Mouse (Mus musculus): ENCODE results near the gene Atf7ip. TPM values are rescaled to one million over a fixed set of nuclear protein-coding genes. Genes with fewer than 3 reads are reported as not detected.

Gene Atf7ip
- total RNA-seq, 2 experiments from 2014 or later: 50.3 to 121 TPM

DNA sequence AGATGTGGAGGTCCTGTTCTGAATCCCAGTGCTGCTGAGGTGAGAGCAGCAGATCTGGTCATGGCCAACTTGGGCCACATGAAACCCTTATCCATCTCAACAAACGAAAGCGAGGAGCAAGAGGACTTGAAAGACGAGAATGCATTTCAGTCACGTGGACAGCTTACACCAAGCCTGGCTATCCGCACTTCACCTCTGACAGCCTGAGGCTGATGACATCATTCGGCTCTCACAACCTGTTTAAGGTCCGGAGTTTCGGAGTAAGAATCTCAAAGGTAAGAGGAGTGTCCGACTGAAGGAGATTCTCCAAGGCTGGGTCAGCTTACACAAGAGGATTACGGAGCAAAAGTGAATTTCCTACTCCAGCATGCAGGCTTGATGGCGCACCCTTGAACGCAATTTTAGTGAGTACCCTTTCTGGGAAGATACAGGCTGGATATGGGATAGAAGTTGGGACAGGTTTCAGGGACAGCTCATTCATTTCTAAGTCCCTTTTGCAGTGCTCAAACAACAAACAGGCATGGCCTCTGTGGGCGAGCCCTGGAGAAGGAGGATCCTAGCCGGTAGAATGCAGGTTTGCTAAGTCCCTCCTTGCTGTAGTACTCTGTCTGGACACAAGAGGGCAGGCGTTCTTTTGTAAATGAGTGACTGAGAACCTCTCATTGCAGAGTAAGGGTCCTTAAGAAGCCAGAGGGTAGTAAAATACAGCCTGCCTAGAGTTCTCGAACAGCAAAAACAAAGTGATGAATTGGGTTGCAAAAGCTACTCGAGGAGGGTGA, 114.6 kb downstream of the Atf7ip start:
- ATAC-seq (replicated peaks; ENCODE audit: low FRiP score, low TSS enrichment, poor library complexity, severe bottlenecking): peak; percentile 92

DNA sequence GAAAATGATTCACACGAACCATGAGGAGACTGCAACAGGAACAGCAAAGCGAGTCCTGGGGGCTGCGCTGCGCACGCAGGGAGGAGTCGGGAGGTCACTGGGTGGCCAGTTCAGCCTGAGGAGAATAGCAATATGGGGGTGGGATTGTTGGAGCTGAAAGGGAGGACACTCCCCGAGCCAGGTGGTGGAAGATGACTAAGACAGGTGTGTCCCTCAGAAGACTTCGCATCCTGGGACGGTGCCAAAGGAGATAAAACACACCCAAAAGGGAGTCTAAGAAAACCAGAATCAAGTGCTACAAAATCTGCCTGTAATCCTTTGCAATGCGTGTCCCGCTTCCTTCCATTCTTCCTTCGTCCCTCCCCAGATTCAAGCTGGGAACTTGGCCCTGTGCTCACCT, 119.5 kb downstream of the Atf7ip start:
- ATAC-seq (replicated peaks; ENCODE audit: low FRiP score, low TSS enrichment, poor library complexity, severe bottlenecking): no peak

DNA sequence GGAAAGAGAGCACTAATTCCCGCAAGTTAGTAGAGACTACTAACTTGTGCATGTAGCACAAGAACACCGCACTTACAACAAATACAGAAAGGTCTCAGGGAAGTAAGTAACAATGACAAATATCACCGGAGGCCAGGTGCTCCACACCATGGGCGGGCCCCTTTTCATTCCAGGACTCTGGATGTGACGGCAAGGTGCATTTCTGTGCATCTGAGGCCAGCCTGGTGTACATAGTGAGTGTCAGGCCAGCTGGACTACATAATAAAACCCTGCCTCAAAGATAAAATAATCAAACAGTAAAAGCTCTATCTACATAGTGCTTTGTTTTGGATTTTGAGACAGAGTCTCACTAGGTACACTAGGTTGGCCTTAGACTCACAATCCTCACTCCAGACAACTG, 123.7 kb downstream of the Atf7ip start:
- no peak for ATAC-seq (replicated peaks; ENCODE audit: low FRiP score, low TSS enrichment, poor library complexity, severe bottlenecking)

DNA sequence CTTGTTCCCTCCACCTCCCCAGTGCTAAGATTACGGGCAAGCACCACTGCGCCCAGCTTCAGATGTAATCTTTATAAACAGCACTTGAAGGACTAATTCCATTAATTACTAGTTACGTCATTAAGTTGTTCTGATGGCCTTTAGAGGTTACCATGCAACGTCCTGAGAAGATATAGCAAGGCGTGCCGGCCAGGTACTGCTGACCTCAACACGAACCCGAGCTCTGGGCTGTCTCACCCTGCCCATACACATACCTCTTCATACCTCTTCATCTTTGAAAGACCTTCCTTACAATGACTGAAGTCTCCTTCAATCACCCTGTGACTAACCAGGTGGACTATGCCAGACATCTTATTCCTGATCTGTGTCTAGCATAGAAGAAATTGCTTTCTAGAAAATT, 125.6 kb downstream of the Atf7ip start:
- ATAC-seq (replicated peaks; ENCODE audit: low FRiP score, low TSS enrichment, poor library complexity, severe bottlenecking): no peak

DNA sequence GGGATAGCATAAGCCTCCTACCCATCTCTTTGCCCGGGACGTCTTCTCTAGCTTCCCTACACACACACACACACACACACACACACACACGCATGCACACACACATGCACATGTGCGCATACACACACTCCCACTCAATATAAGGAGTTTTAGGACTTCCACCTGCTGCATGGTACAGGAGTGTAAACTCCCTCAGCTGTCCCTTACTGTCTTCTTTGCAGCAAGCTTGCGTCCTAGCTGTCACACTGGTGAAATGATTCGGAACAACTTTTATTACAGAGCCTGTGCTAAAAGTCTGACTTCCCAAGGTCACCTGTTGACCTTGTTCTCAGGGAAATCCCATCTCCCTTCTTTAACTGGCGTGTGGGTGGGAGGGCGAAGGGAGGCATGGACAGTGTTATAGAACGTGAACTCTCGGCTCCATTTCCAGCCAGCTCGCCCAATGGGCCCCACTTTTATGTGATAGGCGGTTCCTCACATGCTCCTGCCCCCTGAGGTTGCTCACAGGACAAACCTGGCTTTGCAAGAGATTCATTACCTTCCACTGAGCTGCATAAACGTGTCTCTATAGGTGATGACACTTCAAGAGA, 126.1 kb downstream of the Atf7ip start:
- ATAC-seq (replicated peaks; ENCODE audit: low FRiP score, low TSS enrichment, poor library complexity, severe bottlenecking): no peak

DNA sequence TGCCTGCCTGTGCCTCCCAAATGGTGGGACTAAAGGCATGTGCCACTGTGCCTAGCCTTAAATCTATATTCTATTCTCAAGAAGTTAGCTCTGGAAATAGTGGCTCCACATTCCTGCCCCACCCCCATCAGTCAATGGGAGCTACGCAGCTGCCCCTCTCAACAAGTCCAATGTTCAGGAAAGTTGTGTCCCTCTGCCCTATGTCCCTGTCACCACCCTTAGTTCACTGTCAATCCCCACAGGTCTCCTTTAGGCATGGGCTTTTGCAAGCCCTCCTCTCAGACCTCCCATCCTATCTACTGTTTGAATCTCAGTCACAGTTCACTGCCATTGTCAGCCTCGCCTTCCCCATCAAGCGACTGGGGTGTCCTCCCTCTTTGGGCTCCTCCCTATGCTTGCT, 127.2 kb downstream of the Atf7ip start:
- no peak for ATAC-seq (replicated peaks; ENCODE audit: low FRiP score, low TSS enrichment, poor library complexity, severe bottlenecking)

DNA sequence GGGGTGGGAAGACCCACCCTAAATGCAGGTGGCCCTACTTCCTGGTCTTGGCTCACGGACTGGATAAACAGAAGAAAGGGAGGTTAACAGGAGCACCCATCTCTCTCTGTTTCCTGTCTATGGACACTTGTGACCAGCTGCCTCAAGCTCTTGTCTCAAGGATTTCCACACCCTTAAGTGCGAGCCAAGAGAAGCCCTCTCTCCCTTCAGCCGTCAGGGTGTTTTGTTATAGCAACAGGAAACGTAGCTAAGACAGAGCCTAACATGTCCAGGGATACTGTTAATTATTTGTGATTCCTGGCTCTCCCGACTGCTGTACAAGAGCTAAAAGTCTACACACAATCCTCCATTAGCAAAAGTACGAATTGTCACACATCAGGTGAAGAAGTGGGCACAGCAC, 127.8 kb downstream of the Atf7ip start:
- ATAC-seq (replicated peaks; ENCODE audit: low FRiP score, low TSS enrichment, poor library complexity, severe bottlenecking): no peak

DNA sequence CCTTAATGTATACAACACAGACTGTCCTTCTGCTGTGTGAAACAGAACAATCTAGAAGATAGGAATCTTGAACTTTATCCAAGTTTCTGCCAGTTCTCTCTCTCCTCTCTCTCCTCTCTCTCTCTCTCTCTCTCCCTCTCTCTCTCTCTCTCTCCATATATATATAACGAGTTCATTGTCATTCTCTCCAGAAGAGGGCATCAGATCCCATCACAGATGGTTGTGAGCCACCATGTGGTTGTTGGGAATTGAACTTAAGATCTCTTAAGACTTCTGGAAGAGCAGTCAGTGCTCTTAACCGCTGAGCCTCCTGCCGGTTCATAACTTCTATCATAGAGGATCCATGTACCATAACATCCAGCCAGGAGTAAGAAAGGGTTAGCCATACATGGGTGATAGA, 129.0 kb downstream of the Atf7ip start:
- ATAC-seq (replicated peaks; ENCODE audit: low FRiP score, low TSS enrichment, poor library complexity, severe bottlenecking): no peak

DNA sequence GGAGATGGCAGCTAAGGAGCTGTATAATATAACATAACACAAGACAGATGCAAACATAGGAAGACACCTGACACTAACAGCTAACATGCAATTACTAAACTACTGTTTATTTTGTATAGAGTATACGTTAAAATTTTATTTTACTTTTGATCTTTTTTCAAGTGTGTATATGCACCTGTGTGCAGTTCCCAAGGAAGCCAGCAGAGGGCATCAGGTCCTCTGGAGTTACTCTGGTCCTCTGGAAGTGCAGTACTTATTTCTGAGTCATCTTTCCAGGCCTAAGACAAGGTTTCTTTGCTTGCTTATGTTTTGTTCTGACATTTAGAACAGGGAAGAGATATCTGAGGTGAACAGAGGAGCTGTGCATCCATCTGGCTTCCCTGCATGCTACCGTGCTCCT, 138.2 kb downstream of the Atf7ip start:
- no peak for ATAC-seq (replicated peaks; ENCODE audit: low FRiP score, low TSS enrichment, poor library complexity, severe bottlenecking)

DNA sequence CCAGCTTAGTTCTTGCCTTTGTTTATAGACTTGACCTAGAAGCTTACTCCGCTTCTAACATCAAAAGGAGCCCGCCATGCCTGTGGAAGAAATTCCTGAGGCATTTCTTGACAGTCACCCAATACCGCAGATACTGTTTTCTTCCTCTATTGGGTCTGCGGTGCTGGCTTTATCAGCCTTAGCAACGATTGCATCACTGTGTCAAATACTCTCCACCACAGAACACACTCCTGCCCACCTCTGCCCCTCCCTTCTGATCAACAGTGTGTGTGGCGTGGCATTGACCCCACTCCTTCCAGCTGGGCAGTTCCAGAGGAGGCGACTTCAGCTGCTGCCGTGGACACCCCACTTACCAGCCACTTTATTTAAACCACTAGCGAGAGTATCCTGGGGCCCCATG, 139.8 kb downstream of the Atf7ip start:
- no peak for ATAC-seq (replicated peaks; ENCODE audit: low FRiP score, low TSS enrichment, poor library complexity, severe bottlenecking)

DNA sequence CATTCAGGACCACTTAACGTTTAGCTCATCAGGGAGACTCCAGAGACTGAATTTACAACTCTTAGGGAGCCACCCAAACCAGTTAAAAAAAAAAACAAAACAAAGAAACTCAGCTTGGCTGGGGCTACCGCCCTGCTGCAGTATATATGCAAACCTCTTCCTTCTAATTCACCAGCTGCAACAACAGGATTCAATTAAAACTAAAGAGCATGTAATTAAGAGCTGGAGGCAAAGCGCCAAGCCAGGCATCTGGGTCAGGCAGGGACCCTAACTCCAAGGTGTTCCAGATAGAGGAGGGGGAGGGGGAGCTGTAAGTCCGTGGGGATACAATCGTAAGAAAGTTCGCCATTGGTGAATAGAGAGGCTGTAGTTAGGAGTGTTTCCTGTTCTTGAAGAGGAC, 140.2 kb downstream of the Atf7ip start:
- no peak for ATAC-seq (replicated peaks; ENCODE audit: low FRiP score, low TSS enrichment, poor library complexity, severe bottlenecking)

DNA sequence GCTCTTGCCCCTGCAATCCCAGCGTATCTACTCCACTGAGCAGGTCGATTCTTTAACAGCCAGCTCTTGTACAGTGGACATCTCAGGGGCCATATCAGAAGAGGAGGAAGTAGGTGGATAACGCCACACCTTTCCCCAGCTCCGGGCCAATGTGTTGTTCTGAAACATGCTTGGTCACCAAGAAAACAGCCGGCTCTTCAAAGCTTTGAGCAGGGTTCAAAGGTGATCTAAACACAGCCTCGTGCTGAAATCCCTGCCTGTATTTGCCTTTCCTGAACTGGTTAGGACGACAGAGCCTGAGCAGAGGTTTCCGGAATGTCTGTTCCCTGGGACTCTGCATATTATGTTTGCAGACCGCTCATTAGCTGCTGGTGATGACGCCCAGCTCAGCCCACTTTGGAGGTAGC, 141.5 kb downstream of the Atf7ip start:
- ATAC-seq (replicated peaks; ENCODE audit: low FRiP score, low TSS enrichment, poor library complexity, severe bottlenecking): no peak

DNA sequence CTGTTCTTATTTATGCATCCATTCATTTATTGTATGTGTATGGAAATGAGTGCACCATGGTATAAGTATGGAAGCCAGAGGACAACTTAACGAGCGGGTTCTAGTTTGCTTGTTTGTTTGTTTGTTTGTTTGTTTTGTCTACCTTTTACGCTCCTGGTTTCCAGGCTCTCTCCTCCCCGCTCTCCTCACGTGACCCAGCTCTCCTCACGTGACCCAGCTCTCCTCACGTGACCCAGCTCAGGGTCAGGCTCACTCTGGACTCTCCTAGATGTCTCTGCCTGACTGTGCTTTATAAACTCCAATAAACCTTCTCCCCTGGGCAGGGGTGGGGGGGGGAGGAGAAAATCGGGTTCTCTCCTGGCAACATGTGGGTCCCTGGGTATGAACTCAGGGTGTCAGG, 144.7 kb downstream of the Atf7ip start:
- ATAC-seq (replicated peaks; ENCODE audit: low FRiP score, low TSS enrichment, poor library complexity, severe bottlenecking): no peak

DNA sequence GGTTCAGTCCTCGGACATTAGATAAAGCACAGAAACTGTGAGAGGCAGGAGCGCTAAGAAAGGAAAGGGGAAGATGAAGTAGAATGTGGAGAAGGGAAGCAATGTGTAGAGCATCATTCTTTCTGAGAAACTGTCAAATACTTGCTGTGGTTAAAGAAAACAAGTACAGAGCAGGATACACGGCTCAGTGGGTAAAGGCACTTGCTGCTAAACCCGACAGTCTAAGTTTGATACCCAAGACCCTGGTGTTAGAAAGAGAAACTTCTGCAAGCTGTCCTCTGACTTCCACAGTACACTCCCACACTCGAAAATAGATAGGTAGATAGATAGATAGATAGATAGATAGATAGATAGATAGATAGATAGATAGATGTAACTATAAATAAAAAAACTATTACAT, 147.4 kb downstream of the Atf7ip start:
- ATAC-seq (replicated peaks; ENCODE audit: low FRiP score, low TSS enrichment, poor library complexity, severe bottlenecking): no peak

DNA sequence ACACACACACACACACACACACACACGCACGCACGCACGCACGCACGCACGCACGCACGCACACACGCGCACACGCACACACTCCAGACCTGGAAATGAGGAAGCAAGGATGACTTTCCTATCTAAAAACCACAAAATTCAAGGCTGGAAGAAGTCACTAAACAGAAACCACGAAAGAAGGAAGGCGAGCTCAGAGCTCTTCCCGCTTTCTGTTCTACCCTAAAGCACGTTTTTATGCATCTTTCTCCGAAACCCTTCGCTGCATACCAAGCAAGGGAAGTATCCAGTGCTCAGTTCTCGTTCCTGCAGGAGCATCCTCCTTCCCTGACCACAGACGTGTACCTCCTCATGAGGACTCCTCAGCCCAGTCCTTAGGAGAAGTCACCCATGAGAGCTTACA, 148.5 kb downstream of the Atf7ip start:
- ATAC-seq (replicated peaks; ENCODE audit: low FRiP score, low TSS enrichment, poor library complexity, severe bottlenecking): no peak

DNA sequence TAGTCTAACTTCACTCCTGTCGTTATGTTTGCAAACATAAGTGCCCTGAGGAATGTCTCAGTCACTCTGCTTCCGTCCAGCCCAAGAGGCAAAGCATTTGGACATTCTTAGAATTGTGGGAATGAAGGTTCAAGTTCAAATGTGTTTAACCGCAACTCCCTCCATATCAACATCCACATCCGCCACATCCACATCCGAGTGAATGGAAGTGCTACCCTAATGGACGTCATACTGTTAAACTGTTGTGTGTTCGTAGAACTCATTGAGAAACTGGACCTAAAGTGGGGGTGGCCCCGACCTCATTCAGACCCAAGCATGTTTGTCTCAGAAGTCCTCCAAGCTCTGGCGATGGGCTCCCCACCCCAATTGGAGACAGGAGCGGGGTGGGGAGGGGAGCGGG, 149.8 kb downstream of the Atf7ip start:
- ATAC-seq (replicated peaks; ENCODE audit: low FRiP score, low TSS enrichment, poor library complexity, severe bottlenecking): no peak

DNA sequence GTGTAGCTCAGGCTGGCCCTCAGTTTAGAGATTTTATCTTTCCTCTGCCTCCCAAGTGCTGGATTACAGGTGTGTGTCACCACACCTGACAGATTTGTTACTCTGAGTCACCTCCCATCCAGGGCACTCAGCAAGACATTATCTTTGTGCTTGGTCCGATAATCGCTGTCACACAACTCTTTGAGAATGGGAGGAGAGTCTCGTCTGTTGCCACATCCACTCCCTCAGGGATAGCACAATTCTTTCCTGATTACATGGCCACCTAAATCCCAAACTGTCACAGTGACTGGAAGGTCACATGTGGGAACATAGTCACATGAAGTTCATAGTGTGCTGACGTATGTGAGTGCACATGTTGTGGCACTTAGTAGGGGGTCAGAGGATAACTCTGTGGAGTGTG, 152.3 kb downstream of the Atf7ip start:
- ATAC-seq (replicated peaks; ENCODE audit: low FRiP score, low TSS enrichment, poor library complexity, severe bottlenecking): no peak

DNA sequence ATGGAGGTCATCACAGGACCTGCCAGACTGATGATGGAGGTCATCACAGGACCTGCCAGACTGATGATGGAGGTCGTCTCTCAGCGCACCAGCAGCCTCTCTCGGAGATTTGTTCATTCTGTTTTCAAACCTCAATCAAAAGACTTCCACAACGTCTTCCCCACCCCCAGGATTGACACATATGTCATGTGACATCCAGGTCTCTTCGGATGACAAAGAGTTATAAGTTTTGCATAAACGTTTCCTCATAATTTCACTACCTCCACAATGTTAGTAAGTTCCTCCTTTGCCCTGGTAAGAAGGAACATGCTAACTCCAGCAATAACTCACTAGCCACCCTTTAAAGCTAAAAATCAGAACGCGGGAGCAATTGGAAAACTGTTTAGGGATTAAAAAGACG, 153.3 kb downstream of the Atf7ip start:
- ATAC-seq (replicated peaks; ENCODE audit: low FRiP score, low TSS enrichment, poor library complexity, severe bottlenecking): no peak

Data from megakaryocyte-erythroid progenitor cell, adult 5-6 weeks (primary cell).